Comparison of ENCODE assay signal across 8 mouse cellular contexts in genomic region chr10:63336901-63337300, GRCm38 (mm10). TPM values are rescaled to one million over a fixed set of nuclear protein-coding genes. Genes with fewer than 3 reads are reported as not detected.
A peak's percentile ranks its signal among the peaks of the same experiment; 100 is the strongest.
DNase-seq lines count a peak whose midpoint lies in the region; ATAC-seq and TF ChIP-seq lines count a peak whose summit lies in the region.

No protein-coding gene starts in this region.

- H3K27ac ChIP-seq in hindbrain, postnatal 0 days = no peak overlapping the region
- 0 out of 2 replicates have a peak overlapping the region, but pooled peaks have one; percentile 2 for H3K27ac ChIP-seq in liver, embryonic 15.5 days (replicated peaks)

- ATAC-seq in hindbrain, postnatal 0 days = no peak
- no peak for ATAC-seq in liver, embryonic 15.5 days (ENCODE audit: insufficient read depth)

- no peaks in the 10 kb centered on the region for H3K36me3 ChIP-seq in hindbrain, postnatal 0 days (ENCODE audit: insufficient read depth, low read length)
- peaks cover 42% of the 10 kb centered on the region for H3K36me3 ChIP-seq in liver, embryonic 15.5 days (replicated peaks)

- peak overlapping the region; percentile 92 for H3K4me3 ChIP-seq in hindbrain, postnatal 0 days (ENCODE audit: low read length)
- peak overlapping the region; percentile 85 for H3K4me3 ChIP-seq in liver, embryonic 15.5 days (replicated peaks)

- peak overlapping the region; percentile 3; the same call in 1 of the 2 replicates for H3K9ac ChIP-seq in hindbrain, postnatal 0 days (replicated peaks; ENCODE audit: low read length)
- peak overlapping the region; percentile 90 for H3K9ac ChIP-seq in liver, embryonic 15.5 days

- H3K4me1 ChIP-seq in hindbrain, postnatal 0 days (ENCODE audit: insufficient read depth, low read length) = peaks cover 11% of the 10 kb centered on the region
- H3K4me1 ChIP-seq in liver, embryonic 15.5 days (replicated peaks) = peaks cover 25% of the 10 kb centered on the region

- WGBS in hindbrain, postnatal 0 days = 54% methylated on average over 13 of the region's 13 CpGs
- WGBS in liver, embryonic 15.5 days (ENCODE audit: insufficient replicate concordance) = 75% methylated on average over 13 of the region's 13 CpGs

- no peaks in the 10 kb centered on the region for H3K27me3 ChIP-seq in hindbrain, postnatal 0 days (ENCODE audit: insufficient read depth, low read length)
- no peaks in the 10 kb centered on the region for H3K27me3 ChIP-seq in liver, embryonic 15.5 days

- no peak for TF ChIP-seq CTCF in hindbrain, postnatal 0 days (IDR thresholded peaks at IDR 0.05; ENCODE audit: low read depth)

- H3K4me2 ChIP-seq in hindbrain, postnatal 0 days (ENCODE audit: low read depth, low read length) = peak overlapping the region; percentile 84
- H3K4me2 ChIP-seq in liver, embryonic 15.5 days = peak overlapping the region; percentile 96

- no peaks in the 10 kb centered on the region for H3K9me3 ChIP-seq in hindbrain, postnatal 0 days (ENCODE audit: low read length)
- H3K9me3 ChIP-seq in liver, embryonic 15.5 days (replicated peaks) = no peaks in the 10 kb centered on the region

- DNase-seq in cerebellum, adult 18-20 months = peak; percentile 6 to 16
- DNase-seq in cerebellum, postnatal 10 days = no peak
- peak; percentile 28 for DNase-seq in cerebellum, adult 9-10 months
- DNase-seq in hindbrain, postnatal 0 days (ENCODE audit: low spot score) = no peak
- no peak for DNase-seq in natural killer cell, adult 2 months (ENCODE audit: low spot score in 2 of 2)
- DNase-seq in ovary, postnatal 36 days (ENCODE audit: low spot score) = no peak
- no peak for DNase-seq in left cerebral cortex, postnatal 25 days (ENCODE audit: low spot score in 2 of 2)

- intact Hi-C loops in left cerebral cortex, postnatal 25 days (cut with DNase I) = loop anchor here (5.0 kb wide), 1 partner anchor 315 kb away; the partner anchor contains the start of genes Hnrnph3 and Pbld2

RNA-seq across cellular contexts. Expression of gene Sirt1, which starts 44.6 kb away (rescaled TPM):
- 11.0 and 12.6 TPM in 2 replicates for total RNA-seq in hindbrain, postnatal 0 days (2014; rRNA removed)
- polyA plus RNA-seq in hindbrain, postnatal 0 days (2015; fragmentation: Nextera tagmentation; extraction: Ambion mirVana) = 3.2 and 3.5 TPM in 2 replicates
- 3.1 and 3.5 TPM in 2 replicates for polyA plus RNA-seq in liver, embryonic 15.5 days (2015; fragmentation: Nextera tagmentation; extraction: Ambion mirVana)
- 10 to 100 TPM; 12.1 to 13.3 TPM for total RNA-seq in left cerebral cortex, postnatal 25 days (2021)

RNA-seq across cellular contexts. Expression of gene Dnajc12, which starts 45.3 kb away (rescaled TPM):
- 6.6 and 8.4 TPM in 2 replicates for total RNA-seq in hindbrain, postnatal 0 days (2014; rRNA removed)
- polyA plus RNA-seq in hindbrain, postnatal 0 days (2015; fragmentation: Nextera tagmentation; extraction: Ambion mirVana) = 23.4 and 24.2 TPM in 2 replicates
- polyA plus RNA-seq in liver, embryonic 15.5 days (2015; fragmentation: Nextera tagmentation; extraction: Ambion mirVana) = 14.8 and 16.7 TPM in 2 replicates
- total RNA-seq in left cerebral cortex, postnatal 25 days (2021) = 10 to 100 TPM; 17.9 to 20.2 TPM

Comparison
In these comparisons a context has a peak if more than half of its experiments do, and no peak if none do; other contexts are left out.
1. DNase-seq: peak in cerebellum, adult 18-20 months (2 of 2) and cerebellum, adult 9-10 months (single experiment); none in cerebellum, postnatal 10 days (0 of 2), hindbrain, postnatal 0 days (single experiment), natural killer cell, adult 2 months (0 of 2), ovary, postnatal 36 days (single experiment) and left cerebral cortex, postnatal 25 days (0 of 2).